Mouse (Mus musculus) midbrain, embryonic 10.5 days (tissue): ENCODE measurements around the gene C130026I21Rik. TPM values are rescaled to one million over a fixed set of nuclear protein-coding genes. Genes with fewer than 3 reads are reported as not detected.
"Not testable (repeated sequence)": the region's sequence is repeated elsewhere in the genome, so short reads cannot be mapped to it uniquely, and the experiment has no call there.

Experiments used
- DNase-seq: peaks from one replicate; pipeline ENCODE4 v3.0.0-alpha.2; 2017; ENCODE audit warnings: low spot score
- H3K27ac ChIP-seq: fragments of 300-500 bp; sonication (generic); replicated peaks from 2 replicates; pipeline ENCODE4 v1.5.1; 2016; ENCODE audit warnings: mild to moderate bottlenecking
- H3K27me3 ChIP-seq: fragments of 300-500 bp; sonication (generic); 2 replicates; pipeline ENCODE4 v1.6.1; 2016; ENCODE audit warnings: low read depth, mild to moderate bottlenecking; ENCODE audit not compliant: poor library complexity, severe bottlenecking
- H3K36me3 ChIP-seq: fragments of 300-500 bp; sonication (generic); 2 replicates; pipeline ENCODE4 v1.6.1; 2016; ENCODE audit warnings: mild to moderate bottlenecking, moderate library complexity
- H3K4me1 ChIP-seq: fragments of 300-500 bp; sonication (generic); 2 replicates; pipeline ENCODE4 v1.6.1; 2016
- H3K4me3 ChIP-seq: fragments of 300-500 bp; sonication (generic); 2 replicates; pipeline ENCODE4 v1.5.1; 2016; ENCODE audit warnings: mild to moderate bottlenecking, moderate library complexity
- H3K9me3 ChIP-seq: fragments of 300-500 bp; sonication (generic); replicated peaks from 2 replicates; pipeline ENCODE4 v1.6.1; 2016; ENCODE audit warnings: mild to moderate bottlenecking
- WGBS: fragments of 180-500 bp; shearing (Covaris S2); methylation state at CpG from one replicate; pipeline ENCODE4 v1.1.7; 2016; 5-methylcytosine and 5-hydroxymethylcytosine counted together
- polyA plus RNA-seq: library from polyadenylated mRNA; unstranded; fragments of >200 nt; fragmentation: Nextera tagmentation; extraction: Ambion mirVana; gene quantifications from 2 replicates; pipeline ENCODE4 v1.2.1, GENCODE M21; 2016

C130026I21Rik gene
- polyA plus RNA-seq, 1 experiment from 2014 or later = not detected

- H3K4me3 ChIP-seq, H3K36me3 ChIP-seq, H3K27me3 ChIP-seq, H3K27ac ChIP-seq, H3K4me1 ChIP-seq, DNase-seq: not testable (repeated sequence)
- H3K9me3 ChIP-seq = peaks cover 20% of the 10 kb centered on the region
- 82% methylated on average over 3 of the region's 3 CpGs for WGBS
Measured at GRCm38 (mm10) chr1:85114078-85114477, 156.3 kb downstream of the C130026I21Rik start.

- not testable (repeated sequence) for H3K36me3 ChIP-seq, H3K27me3 ChIP-seq, H3K4me1 ChIP-seq, H3K4me3 ChIP-seq, DNase-seq, H3K27ac ChIP-seq
- WGBS = 72% methylated on average over 2 of the region's 5 CpGs
- peaks cover 20% of the 10 kb centered on the region for H3K9me3 ChIP-seq
Measured at GRCm38 (mm10) chr1:85112889-85113288, 157.5 kb downstream of the C130026I21Rik start.

GRCm38 (mm10) chr1:85112266-85112665, 158.1 kb downstream of the C130026I21Rik start:
- H3K9me3 ChIP-seq = peaks cover 16% of the 10 kb centered on the region
- not testable (repeated sequence) for H3K4me1 ChIP-seq, H3K27ac ChIP-seq, DNase-seq, H3K4me3 ChIP-seq, H3K27me3 ChIP-seq, H3K36me3 ChIP-seq
- 89% methylated on average over 7 of the region's 7 CpGs for WGBS

GRCm38 (mm10) chr1:85111572-85111971, 158.8 kb downstream of the C130026I21Rik start:
- 73% methylated on average over 10 of the region's 10 CpGs for WGBS
- DNase-seq, H3K4me3 ChIP-seq, H3K27me3 ChIP-seq, H3K4me1 ChIP-seq, H3K27ac ChIP-seq, H3K36me3 ChIP-seq: not testable (repeated sequence)
- peaks cover 16% of the 10 kb centered on the region for H3K9me3 ChIP-seq

GRCm38 (mm10) chr1:85110876-85111275, 159.5 kb downstream of the C130026I21Rik start:
- not testable (repeated sequence) for DNase-seq, H3K4me1 ChIP-seq, H3K27ac ChIP-seq, H3K36me3 ChIP-seq, H3K27me3 ChIP-seq, H3K4me3 ChIP-seq
- H3K9me3 ChIP-seq = peaks cover 16% of the 10 kb centered on the region
- WGBS = 78% methylated on average over 3 of the region's 3 CpGs

- not testable (repeated sequence) for H3K27me3 ChIP-seq, H3K36me3 ChIP-seq, H3K27ac ChIP-seq, H3K4me3 ChIP-seq, H3K4me1 ChIP-seq, DNase-seq
- H3K9me3 ChIP-seq = peaks cover 16% of the 10 kb centered on the region
- WGBS = 88% methylated on average over 2 of the region's 7 CpGs
Measured at GRCm38 (mm10) chr1:85109753-85110152, 160.6 kb downstream of the C130026I21Rik start, which contains the start of gene A530032D15Rik. Gene A530032D15Rik (minus strand): TSS chr1:85109853.

- H3K9me3 ChIP-seq, H3K4me3 ChIP-seq, H3K36me3 ChIP-seq, H3K27me3 ChIP-seq, DNase-seq, H3K27ac ChIP-seq, H3K4me1 ChIP-seq: not testable (repeated sequence)
- 75% methylated on average over 5 of the region's 6 CpGs for WGBS
Measured at GRCm38 (mm10) chr1:85106013-85106412, 164.4 kb downstream of the C130026I21Rik start.

- not testable (repeated sequence) for H3K36me3 ChIP-seq, H3K27ac ChIP-seq, DNase-seq, H3K4me1 ChIP-seq, H3K27me3 ChIP-seq, H3K4me3 ChIP-seq, H3K9me3 ChIP-seq
- WGBS = 82% methylated on average over 4 of the region's 4 CpGs
Measured at GRCm38 (mm10) chr1:85105336-85105735, 165.0 kb downstream of the C130026I21Rik start.

GRCm38 (mm10) chr1:85101754-85102153, 168.6 kb downstream of the C130026I21Rik start:
- 89% methylated on average over 4 of the region's 4 CpGs for WGBS
- DNase-seq, H3K27ac ChIP-seq, H3K4me3 ChIP-seq, H3K4me1 ChIP-seq, H3K36me3 ChIP-seq, H3K27me3 ChIP-seq: not testable (repeated sequence)
- H3K9me3 ChIP-seq = peaks cover 13% of the 10 kb centered on the region; the same call in 1 of the 2 replicates

GRCm38 (mm10) chr1:85099864-85100263, 170.5 kb downstream of the C130026I21Rik start, which contains the start of gene Gm10553:
Gene Gm10553 (plus strand): TSS chr1:85100164.
- H3K27me3 ChIP-seq = not testable (repeated sequence)
- 83% methylated on average over 1 of the region's 1 CpGs for WGBS

GRCm38 (mm10) chr1:85099081-85099480, 171.3 kb downstream of the C130026I21Rik start:
- WGBS = 80% methylated on average over 6 of the region's 7 CpGs
- H3K4me3 ChIP-seq, H3K27me3 ChIP-seq, H3K4me1 ChIP-seq, H3K9me3 ChIP-seq, DNase-seq, H3K27ac ChIP-seq, H3K36me3 ChIP-seq: not testable (repeated sequence)

More at GRCm38 (mm10) chr1:85099864-85100263, 170.5 kb downstream of the C130026I21Rik start, which contains the start of gene Gm10553:
- not testable (repeated sequence) for H3K9me3 ChIP-seq, H3K36me3 ChIP-seq, H3K27ac ChIP-seq, H3K4me3 ChIP-seq, H3K4me1 ChIP-seq, DNase-seq

GRCm38 (mm10) chr1:85093011-85093572, 177.3 kb downstream of the C130026I21Rik start:
- H3K4me3 ChIP-seq, H3K27ac ChIP-seq, H3K36me3 ChIP-seq, H3K27me3 ChIP-seq, DNase-seq, H3K4me1 ChIP-seq: not testable (repeated sequence)
- 78% methylated on average over 7 of the region's 7 CpGs for WGBS
- peaks cover 14% of the 10 kb centered on the region for H3K9me3 ChIP-seq

- H3K9me3 ChIP-seq, H3K4me3 ChIP-seq, H3K4me1 ChIP-seq, DNase-seq, H3K36me3 ChIP-seq, H3K27ac ChIP-seq, H3K27me3 ChIP-seq: not testable (repeated sequence)
- 58% methylated on average over 1 of the region's 3 CpGs for WGBS
Measured at GRCm38 (mm10) chr1:85092169-85092568, 178.2 kb downstream of the C130026I21Rik start.

GRCm38 (mm10) chr1:85086211-85086610, 184.2 kb downstream of the C130026I21Rik start:
- not testable (repeated sequence) for DNase-seq, H3K36me3 ChIP-seq, H3K27ac ChIP-seq, H3K4me3 ChIP-seq, H3K9me3 ChIP-seq, H3K4me1 ChIP-seq, H3K27me3 ChIP-seq
- WGBS = 74% methylated on average over 1 of the region's 1 CpGs
